Mouse (Mus musculus): Measurements from ENCODE around the gene Sstr3.

- no peak for TF ChIP-seq CTCF (IDR thresholded peaks at IDR 0.05; ENCODE audit: borderline replicate concordance, insufficient read depth, low read length)
- no peak for TF ChIP-seq POLR2A (IDR thresholded peaks at IDR 0.05; ENCODE audit: low read depth, low read length)
Measured at GRCm38 (mm10) chr15:78589936-78590335, 45.5 kb upstream of the Sstr3 start.

All from embryonic fibroblast, embryonic 13.5 days (primary cell).